Mouse (Mus musculus) thymus, adult 2 months (tissue): Measurements from ENCODE around the gene Kif7. TPM values are rescaled to one million over a fixed set of nuclear protein-coding genes. Genes with fewer than 3 reads are reported as not detected.

ENCODE experiments used
- DNase-seq: peaks from one replicate; pipeline ENCODE4 v3.0.0; 2021
- H3K27ac ChIP-seq: fragments of 200-500 bp; 2 replicates; pipeline ENCODE4 v1.5.1; 2012; ENCODE audit warnings: low read length, control low read depth; ENCODE audit not compliant: control insufficient read depth, insufficient read depth
- H3K27me3 ChIP-seq: fragments of 200-500 bp; 2 replicates; pipeline ENCODE4 v1.6.1; 2012; ENCODE audit warnings: mild to moderate bottlenecking, low read length, moderate library complexity, mixed read lengths; ENCODE audit not compliant: control insufficient read depth, insufficient read depth
- H3K36me3 ChIP-seq: fragments of 200-500 bp; 2 replicates; pipeline ENCODE4 v1.6.1; 2012; ENCODE audit warnings: mild to moderate bottlenecking, low read length, moderate library complexity; ENCODE audit not compliant: control insufficient read depth, insufficient read depth
- H3K4me1 ChIP-seq: fragments of 200-500 bp; replicated peaks from 2 replicates; pipeline ENCODE4 v1.6.1; 2012; ENCODE audit warnings: low read length; ENCODE audit not compliant: control insufficient read depth, insufficient read depth
- H3K4me3 ChIP-seq: fragments of 200-500 bp; 2 replicates; pipeline ENCODE4 v1.5.1; 2012; ENCODE audit warnings: mild to moderate bottlenecking, low read length, control low read depth, moderate library complexity; ENCODE audit not compliant: control insufficient read depth, insufficient read depth
- CTCF ChIP-seq: fragments of 200-500 bp; IDR thresholded peaks from 2 replicates; pipeline ENCODE4 v1.5.1; 2012; ENCODE audit warnings: mild to moderate bottlenecking, control low read depth, low read length, moderate library complexity, borderline replicate concordance; ENCODE audit not compliant: control insufficient read depth, poor library complexity, insufficient read depth; ENCODE audit errors: extremely low read depth
- POLR2A ChIP-seq: fragments of 200-500 bp; IDR thresholded peaks from 2 replicates; pipeline ENCODE4 v1.6.1; 2012; ENCODE audit warnings: mild to moderate bottlenecking, low read length, control low read depth, moderate library complexity; ENCODE audit not compliant: control insufficient read depth, poor library complexity, insufficient read depth; ENCODE audit errors: extremely low read depth
- WGBS: fragments of 180-500 bp; shearing (Covaris S2); methylation state at CpG from one replicate; pipeline ENCODE4 v1.1.7; 2018; 5-methylcytosine and 5-hydroxymethylcytosine counted together
- polyA plus RNA-seq: library from polyadenylated mRNA; depleted of rRNA; stranded (reverse); fragments of >200 nt; gene quantifications from 2 replicates; pipeline ENCODE4 v1.2.3, GENCODE M21; 2012

Kif7 gene
- polyA plus RNA-seq, 1 experiment, result 5.7 TPM

GRCm38 (mm10) chr7:79749511-79749910 is 34.0 kb upstream of the Kif7 start:
- TF ChIP-seq POLR2A, result no peak
- no peak for TF ChIP-seq CTCF
- 96% methylated on average over 6 of the region's 6 CpGs for WGBS
- no peaks in the 10 kb centered on the region for H3K36me3 ChIP-seq
- H3K4me3 ChIP-seq, result no peak overlapping the region
- no peak overlapping the region for H3K27ac ChIP-seq
- peaks cover 3% of the 10 kb centered on the region; the same call in 1 of the 2 replicates for H3K4me1 ChIP-seq
- DNase-seq, result no peak
- H3K27me3 ChIP-seq, result no peaks in the 10 kb centered on the region

- no peak for TF ChIP-seq POLR2A
- no peaks in the 10 kb centered on the region for H3K36me3 ChIP-seq
Measured at GRCm38 (mm10) chr7:79747659-79748058, 32.1 kb upstream of the Kif7 start.

GRCm38 (mm10) chr7:79744585-79744984 is 29.1 kb upstream of the Kif7 start:
- no peak overlapping the region for H3K4me3 ChIP-seq
- H3K4me1 ChIP-seq, result peaks cover 3% of the 10 kb centered on the region
- TF ChIP-seq POLR2A (no peak), CTCF (no peak)
- no peak overlapping the region for H3K27ac ChIP-seq
- no peak for DNase-seq
- H3K36me3 ChIP-seq, result no peaks in the 10 kb centered on the region
- H3K27me3 ChIP-seq, result no peaks in the 10 kb centered on the region
- 27% methylated on average over 5 of the region's 5 CpGs for WGBS

More at GRCm38 (mm10) chr7:79747659-79748058, 32.1 kb upstream of the Kif7 start:
- DNase-seq, result no peak
- WGBS, result 52% methylated on average over 6 of the region's 6 CpGs
- no peaks in the 10 kb centered on the region for H3K27me3 ChIP-seq
- H3K4me1 ChIP-seq, result peaks cover 6% of the 10 kb centered on the region
- no peak overlapping the region for H3K27ac ChIP-seq
- H3K4me3 ChIP-seq, result no peak overlapping the region

GRCm38 (mm10) chr7:79744051-79744450 is 28.5 kb upstream of the Kif7 start:
- H3K4me3 ChIP-seq, result no peak overlapping the region
- H3K36me3 ChIP-seq, result no peaks in the 10 kb centered on the region
- DNase-seq, result no peak
- 97% methylated on average over 9 of the region's 9 CpGs for WGBS
- TF ChIP-seq POLR2A (no peak), CTCF (no peak)
- H3K27ac ChIP-seq, result no peak overlapping the region
- no peaks in the 10 kb centered on the region for H3K27me3 ChIP-seq
- peaks cover 3% of the 10 kb centered on the region for H3K4me1 ChIP-seq

- H3K27me3 ChIP-seq, result no peaks in the 10 kb centered on the region
- peak within 1 kb of the TSS; percentile 76 for H3K4me3 ChIP-seq
- H3K36me3 ChIP-seq, result no peaks in the 10 kb centered on the region
- no peak for TF ChIP-seq CTCF
- TF ChIP-seq POLR2A, result no peak
- peaks cover 3% of the 10 kb centered on the region for H3K4me1 ChIP-seq
- 3% methylated on average over 46 of the region's 46 CpGs for WGBS
- no peak within 1 kb of the TSS for H3K27ac ChIP-seq
- peak; percentile 83 for DNase-seq
Measured at GRCm38 (mm10) chr7:79742659-79743536, 27.4 kb upstream of the Kif7 start, which contains the start of the genes Pex11a and Wdr93. TSS of gene Pex11a (minus strand) at chr7:79743131. TSS of gene Wdr93 (plus strand) at chr7:79743163.

GRCm38 (mm10) chr7:79742277-79742658 is 26.7 kb upstream of the Kif7 start:
- peaks cover 3% of the 10 kb centered on the region for H3K4me1 ChIP-seq
- WGBS, result 8% methylated on average over 11 of the region's 11 CpGs
- peak overlapping the region; percentile 76 for H3K4me3 ChIP-seq
- DNase-seq, result no peak
- H3K27me3 ChIP-seq, result no peaks in the 10 kb centered on the region
- no peaks in the 10 kb centered on the region for H3K36me3 ChIP-seq
- H3K27ac ChIP-seq, result no peak overlapping the region
- TF ChIP-seq POLR2A (no peak), CTCF (no peak)

GRCm38 (mm10) chr7:79740279-79740678 is 24.8 kb upstream of the Kif7 start:
- no peaks in the 10 kb centered on the region for H3K36me3 ChIP-seq
- H3K27me3 ChIP-seq, result no peaks in the 10 kb centered on the region
- DNase-seq, result no peak
- no peak overlapping the region for H3K27ac ChIP-seq
- 87% methylated on average over 4 of the region's 4 CpGs for WGBS
- H3K4me1 ChIP-seq, result peaks cover 3% of the 10 kb centered on the region
- TF ChIP-seq POLR2A (no peak), CTCF (no peak)
- H3K4me3 ChIP-seq, result no peak overlapping the region
